Mouse (Mus musculus): ENCODE results near the gene Meis2. TPM values are rescaled to one million over a fixed set of nuclear protein-coding genes. Genes with fewer than 3 reads are reported as not detected.

Gene Meis2
- total RNA-seq, 1 experiment from 2014 or later, result 159 TPM

GRCm38 (mm10) chr2:115856401-115857073, 209.1 kb downstream of the Meis2 start:
- no peak for DNase-seq

GRCm38 (mm10) chr2:115855511-115856400, 209.9 kb downstream of the Meis2 start:
- peak; percentile 96 for DNase-seq

- DNase-seq, result peak; percentile 21
These were observed 210.8 kb downstream of the Meis2 start for GRCm38 (mm10) chr2:115854828-115855311.

GRCm38 (mm10) chr2:115854007-115854827, 211.4 kb downstream of the Meis2 start:
- no peak for DNase-seq

GRCm38 (mm10) chr2:115853221-115853620, 212.4 kb downstream of the Meis2 start:
- DNase-seq, result no peak

GRCm38 (mm10) chr2:115852615-115853014, 213.0 kb downstream of the Meis2 start:
- peak; percentile 71 for DNase-seq

GRCm38 (mm10) chr2:115852109-115852508, 213.5 kb downstream of the Meis2 start:
- no peak for DNase-seq

- no peak for DNase-seq
These were observed 214.7 kb downstream of the Meis2 start for GRCm38 (mm10) chr2:115850961-115851360.

- DNase-seq, result no peak
These were observed 222.8 kb downstream of the Meis2 start for GRCm38 (mm10) chr2:115842821-115843220.

- no peak for DNase-seq
These were observed 229.6 kb downstream of the Meis2 start for GRCm38 (mm10) chr2:115836034-115836433.

- no peak for DNase-seq
These were observed 243.3 kb downstream of the Meis2 start for GRCm38 (mm10) chr2:115822361-115822760.

- no peak for DNase-seq
These were observed 247.7 kb downstream of the Meis2 start for GRCm38 (mm10) chr2:115817959-115818358.

- DNase-seq, result no peak
These were observed 251.9 kb downstream of the Meis2 start for GRCm38 (mm10) chr2:115813721-115814120.

GRCm38 (mm10) chr2:115813316-115813715, 252.3 kb downstream of the Meis2 start:
- no peak for DNase-seq

Measured in adrenal gland, postnatal 14 days (tissue).